Mouse (Mus musculus): ENCODE results near the gene Slc8a1. TPM values are rescaled to one million over a fixed set of nuclear protein-coding genes. Genes with fewer than 3 reads are reported as not detected.

Slc8a1 gene
- 100 to 1,000 TPM; 426 to 460 TPM for total RNA-seq (2021)
- polyA plus RNA-seq (2012; rRNA removed) = 49.9 and 111 TPM in 2 replicates
- long read RNA-seq, partial matches to known transcripts = 34 of 39 reads
- long read RNA-seq, other reads (novel, unspliced or antisense) = 5 of 39 reads

- no peaks in the 10 kb centered on the region; the same call in none of the 2 replicates for H3K4me1 ChIP-seq (ENCODE audit: control insufficient read depth, insufficient read depth, low read length)
- intact Hi-C loops (cut with DNase I) = no loop called here
- no peaks in the 10 kb centered on the region for H3K79me2 ChIP-seq (replicated peaks; ENCODE audit: control insufficient read depth, insufficient read depth, low read length)
- DNase-seq = peak; percentile 54 to 74
- H3K36me3 ChIP-seq (ENCODE audit: control insufficient read depth, insufficient read depth, low read length) = peaks cover 5% of the 10 kb centered on the region
- H3K9ac ChIP-seq (ENCODE audit: low read depth, low read length) = peak within 1 kb of the TSS; percentile 67
- 43% methylated on average over 14 of the region's 14 CpGs for WGBS
- peak within 1 kb of the TSS; percentile 83 for H3K27ac ChIP-seq
- TF ChIP-seq EP300 (IDR thresholded peaks at IDR 0.05; ENCODE audit: insufficient read depth, low read depth, low read length) (peak; percentile 63; the same call in 1 of the 2 replicates), POLR2A (IDR thresholded peaks at IDR 0.05; ENCODE audit: insufficient read depth, low read depth, low read length) (peak; percentile 73), CTCF (IDR thresholded peaks at IDR 0.05) (no peak)
- H3K27me3 ChIP-seq (ENCODE audit: control insufficient read depth, insufficient read depth, low read length) = no peaks in the 10 kb centered on the region
- H3K4me3 ChIP-seq = peak within 1 kb of the TSS; percentile 32
Observed at GRCm38 (mm10) chr17:81738311-81738755, at the start of gene Slc8a1. Gene Slc8a1 (minus strand): TSS chr17:81738377.

GRCm38 (mm10) chr17:81787350-81787749 lies 49.2 kb upstream of the Slc8a1 start:
- TF ChIP-seq CTCF (IDR thresholded peaks at IDR 0.05) (peak; percentile 87), EP300 (IDR thresholded peaks at IDR 0.05; ENCODE audit: insufficient read depth, low read depth, low read length) (no peak), POLR2A (IDR thresholded peaks at IDR 0.05; ENCODE audit: insufficient read depth, low read depth, low read length) (no peak)
- peaks cover 3% of the 10 kb centered on the region; the same call in 1 of the 2 replicates for H3K4me1 ChIP-seq (ENCODE audit: control insufficient read depth, insufficient read depth, low read length)
- WGBS = 27% methylated on average over 4 of the region's 4 CpGs
- no peak overlapping the region for H3K27ac ChIP-seq
- no peak overlapping the region for H3K4me3 ChIP-seq
- no peaks in the 10 kb centered on the region for H3K36me3 ChIP-seq (ENCODE audit: control insufficient read depth, insufficient read depth, low read length)
- H3K79me2 ChIP-seq (replicated peaks; ENCODE audit: control insufficient read depth, insufficient read depth, low read length) = no peaks in the 10 kb centered on the region
- DNase-seq = peak; percentile 30 to 34
- intact Hi-C loops (cut with DNase I) = loop anchor here (2.0 to 10.0 kb wide), 3 partner anchors 123 to 595 kb away; no protein-coding TSS in a partner anchor
- H3K9ac ChIP-seq (ENCODE audit: low read depth, low read length) = no peak overlapping the region
- H3K27me3 ChIP-seq (ENCODE audit: control insufficient read depth, insufficient read depth, low read length) = no peaks in the 10 kb centered on the region

- Histone ChIP-seq H3K27me3 (ENCODE audit: control insufficient read depth, insufficient read depth, low read length) (no peaks in the 10 kb centered on the region), H3K9ac (ENCODE audit: low read depth, low read length) (no peak overlapping the region), H3K36me3 (ENCODE audit: control insufficient read depth, insufficient read depth, low read length) (peaks cover 3% of the 10 kb centered on the region; the same call in 1 of the 2 replicates), H3K27ac (peak overlapping the region; percentile 63), H3K79me2 (replicated peaks; ENCODE audit: control insufficient read depth, insufficient read depth, low read length) (no peaks in the 10 kb centered on the region), H3K4me3 (no peak overlapping the region), H3K4me1 (ENCODE audit: control insufficient read depth, insufficient read depth, low read length) (peaks cover 6% of the 10 kb centered on the region; the same call in 1 of the 2 replicates)
- TF ChIP-seq POLR2A (IDR thresholded peaks at IDR 0.05; ENCODE audit: insufficient read depth, low read depth, low read length) (no peak), EP300 (IDR thresholded peaks at IDR 0.05; ENCODE audit: insufficient read depth, low read depth, low read length) (no peak), CTCF (IDR thresholded peaks at IDR 0.05) (no peak)
- WGBS = 64% methylated on average over 4 of the region's 4 CpGs
- no peak for DNase-seq
- intact Hi-C loops (cut with DNase I) = loop anchor here (10.0 kb wide), 1 partner anchor 118 kb away; no protein-coding TSS in a partner anchor
Observed at GRCm38 (mm10) chr17:81782326-81782725, 44.1 kb upstream of the Slc8a1 start.

GRCm38 (mm10) chr17:81781491-81781890 lies 43.3 kb upstream of the Slc8a1 start:
- Histone ChIP-seq H3K36me3 (ENCODE audit: control insufficient read depth, insufficient read depth, low read length) (peaks cover 3% of the 10 kb centered on the region; the same call in 1 of the 2 replicates), H3K9ac (ENCODE audit: low read depth, low read length) (peak overlapping the region; percentile 24; the same call in 1 of the 2 replicates), H3K4me1 (ENCODE audit: control insufficient read depth, insufficient read depth, low read length) (peaks cover 5% of the 10 kb centered on the region; the same call in 1 of the 2 replicates), H3K27ac (peak overlapping the region; percentile 68), H3K4me3 (no peak overlapping the region), H3K79me2 (replicated peaks; ENCODE audit: control insufficient read depth, insufficient read depth, low read length) (no peaks in the 10 kb centered on the region), H3K27me3 (ENCODE audit: control insufficient read depth, insufficient read depth, low read length) (no peaks in the 10 kb centered on the region)
- WGBS = 18% methylated on average over 5 of the region's 5 CpGs
- no peak for TF ChIP-seq EP300 (IDR thresholded peaks at IDR 0.05; ENCODE audit: insufficient read depth, low read depth, low read length)
- TF ChIP-seq CTCF (IDR thresholded peaks at IDR 0.05) = peak; percentile 11; the same call in 1 of the 2 replicates
- no peak for TF ChIP-seq POLR2A (IDR thresholded peaks at IDR 0.05; ENCODE audit: insufficient read depth, low read depth, low read length)
- peak in 1 of 2 experiments; percentile 24 for DNase-seq
- intact Hi-C loops (cut with DNase I) = loop anchor here (2.0 to 10.0 kb wide), 2 partner anchors 41 to 117 kb away; no protein-coding TSS in a partner anchor

GRCm38 (mm10) chr17:81779883-81780282 lies 41.7 kb upstream of the Slc8a1 start:
- Histone ChIP-seq H3K36me3 (ENCODE audit: control insufficient read depth, insufficient read depth, low read length) (peaks cover 3% of the 10 kb centered on the region; the same call in 1 of the 2 replicates), H3K27ac (no peak overlapping the region; the same call in 1 of the 2 replicates), H3K79me2 (replicated peaks; ENCODE audit: control insufficient read depth, insufficient read depth, low read length) (no peaks in the 10 kb centered on the region), H3K4me3 (no peak overlapping the region), H3K4me1 (ENCODE audit: control insufficient read depth, insufficient read depth, low read length) (peaks cover 5% of the 10 kb centered on the region; the same call in 1 of the 2 replicates), H3K9ac (ENCODE audit: low read depth, low read length) (no peak overlapping the region), H3K27me3 (ENCODE audit: control insufficient read depth, insufficient read depth, low read length) (no peaks in the 10 kb centered on the region)
- intact Hi-C loops (cut with DNase I) = loop anchor here (2.0 to 10.0 kb wide), 2 partner anchors 39 to 115 kb away; no protein-coding TSS in a partner anchor
- 79% methylated on average over 4 of the region's 4 CpGs for WGBS
- no peak for TF ChIP-seq EP300 (IDR thresholded peaks at IDR 0.05; ENCODE audit: insufficient read depth, low read depth, low read length)
- TF ChIP-seq CTCF (IDR thresholded peaks at IDR 0.05) = no peak
- no peak for TF ChIP-seq POLR2A (IDR thresholded peaks at IDR 0.05; ENCODE audit: insufficient read depth, low read depth, low read length)
- DNase-seq = no peak

- H3K4me3 ChIP-seq = no peak overlapping the region
- WGBS = 76% methylated on average over 2 of the region's 2 CpGs
- no peak overlapping the region for H3K27ac ChIP-seq
- H3K79me2 ChIP-seq (replicated peaks; ENCODE audit: control insufficient read depth, insufficient read depth, low read length) = no peaks in the 10 kb centered on the region
- TF ChIP-seq EP300 (IDR thresholded peaks at IDR 0.05; ENCODE audit: insufficient read depth, low read depth, low read length) = no peak
- no peak overlapping the region for H3K9ac ChIP-seq (ENCODE audit: low read depth, low read length)
- DNase-seq = no peak
- H3K27me3 ChIP-seq (ENCODE audit: control insufficient read depth, insufficient read depth, low read length) = no peaks in the 10 kb centered on the region
- intact Hi-C loops (cut with DNase I) = no loop called here
- H3K4me1 ChIP-seq (ENCODE audit: control insufficient read depth, insufficient read depth, low read length) = no peaks in the 10 kb centered on the region
- no peaks in the 10 kb centered on the region for H3K36me3 ChIP-seq (ENCODE audit: control insufficient read depth, insufficient read depth, low read length)
Observed at GRCm38 (mm10) chr17:81750664-81751063, 12.5 kb upstream of the Slc8a1 start.

Data from heart, adult 2 months (tissue).